Mouse (Mus musculus): ENCODE results near the gene Glrx5. TPM values are rescaled to one million over a fixed set of nuclear protein-coding genes. Genes with fewer than 3 reads are reported as not detected.

Gene Glrx5
- polyA plus RNA-seq, 1 experiment from 2014 or later = 186 TPM

GRCm38 (mm10) chr12:105022141-105022540, 10.3 kb upstream of the Glrx5 start:
- no peaks in the 10 kb centered on the region for H3K27me3 ChIP-seq (replicated peaks)
- H3K4me1 ChIP-seq = peaks cover 5% of the 10 kb centered on the region; the same call in 1 of the 2 replicates
- no peak overlapping the region for H3K4me2 ChIP-seq
- H3K9me3 ChIP-seq (replicated peaks) = 0 out of 2 replicates have a peak, but pooled peaks cover 3% of the 10 kb centered on the region
- 50% methylated on average over 7 of the region's 7 CpGs for WGBS
- no peak overlapping the region for H3K4me3 ChIP-seq (replicated peaks)
- ATAC-seq (ENCODE audit: low FRiP score) = no peak
- peaks cover 4% of the 10 kb centered on the region; the same call in 1 of the 2 replicates for H3K36me3 ChIP-seq
- no peak overlapping the region for H3K27ac ChIP-seq (replicated peaks)
- H3K9ac ChIP-seq (replicated peaks) = no peak overlapping the region

- no peak overlapping the region for H3K27ac ChIP-seq (replicated peaks)
- peaks cover 4% of the 10 kb centered on the region; the same call in 1 of the 2 replicates for H3K36me3 ChIP-seq
- ATAC-seq (ENCODE audit: low FRiP score) = no peak
- no peak overlapping the region for H3K9ac ChIP-seq (replicated peaks)
- WGBS = 94% methylated on average over 9 of the region's 9 CpGs
- no peaks in the 10 kb centered on the region for H3K27me3 ChIP-seq (replicated peaks)
- H3K4me2 ChIP-seq = no peak overlapping the region
- H3K9me3 ChIP-seq (replicated peaks) = 0 out of 2 replicates have a peak, but pooled peaks cover 3% of the 10 kb centered on the region
- H3K4me1 ChIP-seq = peaks cover 3% of the 10 kb centered on the region; the same call in 1 of the 2 replicates
- no peak overlapping the region for H3K4me3 ChIP-seq (replicated peaks)
Measured at GRCm38 (mm10) chr12:105022776-105023175, 9.7 kb upstream of the Glrx5 start.

- no peak for ATAC-seq (ENCODE audit: low FRiP score)
- Histone ChIP-seq H3K27me3 (replicated peaks) (no peaks in the 10 kb centered on the region), H3K4me1 (peaks cover 5% of the 10 kb centered on the region), H3K27ac (replicated peaks) (no peak overlapping the region), H3K4me2 (no peak overlapping the region), H3K9ac (replicated peaks) (no peak overlapping the region), H3K36me3 (peaks cover 17% of the 10 kb centered on the region), H3K9me3 (replicated peaks) (0 out of 2 replicates have a peak, but pooled peaks cover 3% of the 10 kb centered on the region), H3K4me3 (replicated peaks) (no peak overlapping the region)
- WGBS = 55% methylated on average over 8 of the region's 8 CpGs
Measured at GRCm38 (mm10) chr12:105025271-105025946, 7.1 kb upstream of the Glrx5 start.

GRCm38 (mm10) chr12:105025947-105026586, 6.4 kb upstream of the Glrx5 start:
- no peak overlapping the region for H3K4me2 ChIP-seq
- H3K9me3 ChIP-seq (replicated peaks) = 0 out of 2 replicates have a peak, but pooled peaks cover 3% of the 10 kb centered on the region
- no peak overlapping the region for H3K4me3 ChIP-seq (replicated peaks)
- 60% methylated on average over 10 of the region's 10 CpGs for WGBS
- H3K27me3 ChIP-seq (replicated peaks) = no peaks in the 10 kb centered on the region
- peaks cover 12% of the 10 kb centered on the region for H3K4me1 ChIP-seq
- ATAC-seq (ENCODE audit: low FRiP score) = no peak
- peaks cover 17% of the 10 kb centered on the region for H3K36me3 ChIP-seq
- H3K9ac ChIP-seq (replicated peaks) = no peak overlapping the region
- no peak overlapping the region for H3K27ac ChIP-seq (replicated peaks)

GRCm38 (mm10) chr12:105027323-105027991, 5.0 kb upstream of the Glrx5 start:
- WGBS = 36% methylated on average over 15 of the region's 15 CpGs
- no peak overlapping the region for H3K27ac ChIP-seq (replicated peaks)
- ATAC-seq (ENCODE audit: low FRiP score) = no peak
- H3K36me3 ChIP-seq = peaks cover 17% of the 10 kb centered on the region
- H3K9ac ChIP-seq (replicated peaks) = no peak overlapping the region
- H3K27me3 ChIP-seq (replicated peaks) = no peaks in the 10 kb centered on the region
- H3K9me3 ChIP-seq (replicated peaks) = 0 out of 2 replicates have a peak, but pooled peaks cover 3% of the 10 kb centered on the region
- H3K4me1 ChIP-seq = peaks cover 18% of the 10 kb centered on the region
- H3K4me2 ChIP-seq = no peak overlapping the region
- no peak overlapping the region for H3K4me3 ChIP-seq (replicated peaks)

- Histone ChIP-seq H3K9me3 (replicated peaks) (no peaks in the 10 kb centered on the region), H3K4me2 (no peak overlapping the region), H3K4me1 (peaks cover 39% of the 10 kb centered on the region), H3K9ac (replicated peaks) (no peak overlapping the region), H3K27me3 (replicated peaks) (no peaks in the 10 kb centered on the region), H3K4me3 (replicated peaks) (no peak overlapping the region), H3K36me3 (peaks cover 13% of the 10 kb centered on the region), H3K27ac (replicated peaks) (no peak overlapping the region)
- WGBS = 81% methylated on average over 9 of the region's 9 CpGs
- no peak for ATAC-seq (ENCODE audit: low FRiP score)
Measured at GRCm38 (mm10) chr12:105029890-105030289, 2.6 kb upstream of the Glrx5 start.

GRCm38 (mm10) chr12:105031081-105032058, 1.1 kb upstream of the Glrx5 start:
- H3K9me3 ChIP-seq (replicated peaks) = no peaks in the 10 kb centered on the region
- H3K27me3 ChIP-seq (replicated peaks) = no peaks in the 10 kb centered on the region
- H3K27ac ChIP-seq (replicated peaks) = peak overlapping the region; percentile 83
- H3K36me3 ChIP-seq = peaks cover 13% of the 10 kb centered on the region
- H3K4me2 ChIP-seq = peak overlapping the region; percentile 97
- 4% methylated on average over 37 of the region's 37 CpGs for WGBS
- ATAC-seq (ENCODE audit: low FRiP score) = no peak
- H3K4me1 ChIP-seq = peaks cover 44% of the 10 kb centered on the region
- peak overlapping the region; percentile 92 for H3K4me3 ChIP-seq (replicated peaks)
- H3K9ac ChIP-seq (replicated peaks) = peak overlapping the region; percentile 79

- Histone ChIP-seq H3K27ac (replicated peaks) (peak overlapping the region; percentile 85), H3K9me3 (replicated peaks) (no peaks in the 10 kb centered on the region), H3K4me1 (peaks cover 52% of the 10 kb centered on the region), H3K36me3 (peaks cover 13% of the 10 kb centered on the region), H3K4me2 (peak overlapping the region; percentile 91), H3K27me3 (replicated peaks) (no peaks in the 10 kb centered on the region), H3K9ac (replicated peaks) (peak overlapping the region; percentile 87), H3K4me3 (replicated peaks) (peak overlapping the region; percentile 92)
- ATAC-seq (ENCODE audit: low FRiP score) = peak; percentile 51
- 3% methylated on average over 45 of the region's 45 CpGs for WGBS
Measured at GRCm38 (mm10) chr12:105032832-105033775, 616 bp downstream of the Glrx5 start.

- no peak overlapping the region for H3K27ac ChIP-seq (replicated peaks)
- H3K36me3 ChIP-seq = peaks cover 6% of the 10 kb centered on the region
- no peaks in the 10 kb centered on the region for H3K9me3 ChIP-seq (replicated peaks)
- no peaks in the 10 kb centered on the region for H3K27me3 ChIP-seq (replicated peaks)
- H3K4me2 ChIP-seq = peak overlapping the region; percentile 91
- peaks cover 52% of the 10 kb centered on the region for H3K4me1 ChIP-seq
- 0 out of 2 replicates have a peak overlapping the region, but pooled peaks have one; percentile 87 for H3K9ac ChIP-seq (replicated peaks)
- ATAC-seq (ENCODE audit: low FRiP score) = no peak
- WGBS = 79% methylated on average over 14 of the region's 14 CpGs
- H3K4me3 ChIP-seq (replicated peaks) = peak overlapping the region; percentile 92
Measured at GRCm38 (mm10) chr12:105034130-105034769, 1.8 kb downstream of the Glrx5 start.

GRCm38 (mm10) chr12:105038211-105038610, 5.7 kb downstream of the Glrx5 start:
- H3K9me3 ChIP-seq (replicated peaks) = no peaks in the 10 kb centered on the region
- peaks cover 40% of the 10 kb centered on the region for H3K4me1 ChIP-seq
- H3K4me3 ChIP-seq (replicated peaks) = no peak overlapping the region
- no peaks in the 10 kb centered on the region for H3K27me3 ChIP-seq (replicated peaks)
- no peak overlapping the region for H3K4me2 ChIP-seq
- H3K27ac ChIP-seq (replicated peaks) = no peak overlapping the region
- WGBS = 88% methylated on average over 11 of the region's 11 CpGs
- no peak for ATAC-seq (ENCODE audit: low FRiP score)
- H3K36me3 ChIP-seq = peaks cover 17% of the 10 kb centered on the region
- no peak overlapping the region for H3K9ac ChIP-seq (replicated peaks)

All from neural tube, embryonic 15.5 days (tissue).